Mouse (Mus musculus) frontal cortex, postnatal 10 days (tissue): ENCODE measurements around the gene Agmat.

Experiments used
- DNase-seq, 2 experiments: peaks; one replicate each; pipeline ENCODE4 v3.0.0; 2022; ENCODE audit warnings: low spot score in 2 of 2, mixed read lengths in 1 of 2

Agmat gene

DNA sequence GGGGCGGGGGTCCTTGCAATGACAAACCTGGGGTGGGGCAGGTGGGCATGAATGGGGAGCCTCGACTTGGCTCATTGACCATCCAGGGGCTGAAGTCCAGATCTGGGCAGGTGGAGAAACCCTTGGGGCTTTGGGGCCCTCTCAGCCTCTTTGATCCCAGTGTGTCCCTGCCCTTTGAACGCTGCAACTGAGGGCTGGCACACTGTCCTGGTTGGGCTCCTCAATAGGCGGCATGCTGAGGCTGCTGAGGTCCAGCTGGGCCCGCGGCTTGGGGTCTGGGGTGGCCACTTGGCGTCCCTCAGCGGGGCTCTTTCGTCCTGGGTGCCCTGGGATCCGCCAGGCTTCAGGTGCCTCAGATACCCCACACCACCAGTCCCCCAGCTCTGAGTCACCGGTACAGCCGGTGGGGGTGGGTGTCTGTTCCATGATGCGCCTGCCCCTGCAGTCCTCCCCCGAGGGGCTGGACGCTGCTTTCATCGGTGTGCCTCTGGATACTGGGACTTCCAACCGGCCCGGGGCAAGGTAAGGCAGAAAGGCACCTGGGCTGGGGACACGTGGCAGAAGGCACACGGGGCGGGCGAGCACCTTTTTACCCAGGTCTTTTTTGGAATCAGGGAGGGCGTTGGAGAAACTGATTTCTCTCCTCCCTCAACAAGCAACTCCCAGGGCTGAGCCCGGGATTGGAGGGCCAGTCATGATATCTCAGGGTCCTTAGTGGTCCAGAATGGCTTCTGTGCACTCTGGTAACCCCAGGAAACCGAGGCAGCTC is at the start of gene Agmat:
Gene Agmat, plus strand, starts transcription at position 95 of the 769 bp plus-strand sequence.
- no peak for DNase-seq

DNA sequence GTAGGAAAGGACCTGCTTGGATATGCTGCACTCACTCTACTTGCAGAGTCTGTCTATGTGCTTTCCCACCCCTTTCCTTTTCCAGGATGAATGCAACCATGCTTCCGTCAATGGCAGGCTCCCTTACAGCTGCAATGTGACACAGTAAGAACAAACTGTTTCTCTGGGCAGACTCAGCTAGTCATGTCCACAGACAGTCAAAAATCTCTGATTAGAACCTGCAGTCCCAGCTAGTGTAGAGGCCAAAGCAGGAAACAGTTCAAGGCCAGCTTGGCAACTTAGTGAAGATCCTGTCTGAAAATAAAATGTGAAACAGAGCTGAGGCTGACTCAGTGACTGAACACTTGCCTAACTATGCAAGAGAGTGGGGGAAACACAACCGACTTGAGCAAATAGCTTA is 41.8 kb upstream of the Agmat start:
- no peak for DNase-seq

DNA sequence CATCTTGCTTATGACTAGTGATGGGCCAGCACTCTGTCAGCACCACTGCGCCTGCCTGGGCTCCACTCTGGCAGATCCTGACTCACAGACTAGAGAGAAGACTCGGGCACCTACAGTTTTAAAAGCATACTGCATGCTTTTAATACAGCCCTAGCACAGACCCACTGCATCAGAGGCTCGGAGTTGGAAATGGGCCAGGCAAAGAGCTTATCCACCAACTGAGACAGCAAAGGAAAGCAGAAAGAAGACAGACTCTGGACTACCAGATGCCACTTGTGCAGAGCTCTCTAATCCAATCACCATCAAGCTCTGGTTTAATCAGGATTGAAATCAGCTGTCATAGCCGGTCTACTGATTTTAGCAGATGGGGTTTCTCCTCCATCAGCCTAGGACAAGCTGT is 41.1 kb upstream of the Agmat start:
- peak; percentile 32 to 48 for DNase-seq

DNA sequence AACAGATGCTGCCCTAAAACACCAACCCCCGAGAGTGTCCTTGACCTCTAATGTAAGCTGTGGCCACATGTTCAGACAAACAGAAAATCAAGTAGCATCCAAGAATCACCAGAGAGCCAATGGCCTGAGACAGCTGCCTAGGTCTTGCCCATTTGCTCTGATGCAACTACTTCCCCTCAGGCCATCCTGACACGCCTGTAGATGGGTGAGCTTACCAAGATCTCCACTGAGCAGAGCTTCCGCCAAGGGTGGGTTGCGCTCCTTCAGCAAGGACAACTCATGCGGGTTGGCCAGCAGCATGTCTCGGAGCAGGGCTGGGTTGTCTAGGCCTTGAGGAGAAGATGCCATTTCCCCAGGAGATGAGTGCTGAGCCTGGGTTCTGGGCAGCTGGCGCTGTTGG is 38.5 kb upstream of the Agmat start:
- no peak for DNase-seq

GRCm38 (mm10) chr4:141708971-141709370 is 37.5 kb upstream of the Agmat start:
- DNase-seq, result no peak

DNA sequence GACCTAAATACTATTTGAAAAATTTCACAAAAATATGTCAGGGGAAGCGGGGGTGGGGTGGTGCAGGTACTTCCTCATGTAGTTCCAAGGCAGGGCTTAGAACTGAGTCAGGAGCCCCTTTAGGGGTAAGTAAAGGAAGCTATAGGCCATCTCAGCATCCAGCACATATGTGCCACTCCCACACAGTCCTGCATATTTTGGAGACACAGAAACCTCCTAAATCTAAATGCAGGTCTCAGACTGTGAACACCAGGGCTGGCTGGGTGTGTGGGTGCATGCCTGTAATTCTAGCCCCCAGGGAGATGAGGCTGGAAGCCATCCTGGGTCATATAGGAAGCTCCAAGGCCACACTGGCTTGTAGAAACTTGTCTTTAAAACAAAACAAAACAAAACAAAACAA is 35.2 kb upstream of the Agmat start:
- DNase-seq, result no peak

- no peak for DNase-seq
Measured at GRCm38 (mm10) chr4:141713598-141714142, 32.8 kb upstream of the Agmat start.

DNA sequence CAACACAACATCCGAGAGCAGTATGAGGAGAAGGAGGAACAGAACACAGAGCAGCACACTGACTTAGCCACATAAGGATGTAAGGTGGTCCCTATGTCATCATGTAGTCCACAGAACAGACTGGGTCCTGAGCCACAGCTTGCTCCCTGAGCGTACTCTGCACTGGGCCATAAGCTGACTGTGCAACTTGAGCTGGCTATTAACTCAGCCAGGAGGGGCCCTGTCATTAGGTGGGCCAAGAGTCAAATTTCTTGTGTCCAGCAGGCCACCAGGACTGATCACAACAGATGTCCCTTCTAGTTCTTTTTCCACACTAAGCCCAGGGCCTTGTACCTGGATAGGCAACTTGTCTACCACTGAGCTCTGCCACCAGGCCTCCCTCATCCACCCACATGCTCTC is 31.4 kb upstream of the Agmat start:
- no peak for DNase-seq

DNA sequence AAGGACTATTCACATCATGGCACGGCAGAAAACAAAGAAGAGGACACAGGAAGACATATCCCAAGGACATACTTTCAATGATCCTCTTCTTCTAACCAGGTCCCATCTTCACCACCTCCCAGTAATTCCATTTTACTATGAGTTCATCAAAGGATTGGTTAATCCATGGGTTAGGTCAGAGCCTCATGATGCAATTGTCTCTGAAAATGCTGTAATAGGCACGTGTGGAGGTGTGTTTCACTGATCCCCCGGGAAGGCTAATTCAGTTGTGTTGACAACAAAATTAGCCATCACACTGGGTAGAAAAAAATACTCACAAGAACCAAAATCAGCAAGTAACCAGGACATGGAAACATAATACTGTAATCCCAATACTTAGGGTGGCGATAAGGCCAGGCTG is 28.8 kb upstream of the Agmat start:
- DNase-seq, result no peak

- DNase-seq, result no peak
Measured at GRCm38 (mm10) chr4:141719304-141719703, 27.2 kb upstream of the Agmat start.

GRCm38 (mm10) chr4:141720761-141721523 is 25.5 kb upstream of the Agmat start:
- DNase-seq, result no peak

DNA sequence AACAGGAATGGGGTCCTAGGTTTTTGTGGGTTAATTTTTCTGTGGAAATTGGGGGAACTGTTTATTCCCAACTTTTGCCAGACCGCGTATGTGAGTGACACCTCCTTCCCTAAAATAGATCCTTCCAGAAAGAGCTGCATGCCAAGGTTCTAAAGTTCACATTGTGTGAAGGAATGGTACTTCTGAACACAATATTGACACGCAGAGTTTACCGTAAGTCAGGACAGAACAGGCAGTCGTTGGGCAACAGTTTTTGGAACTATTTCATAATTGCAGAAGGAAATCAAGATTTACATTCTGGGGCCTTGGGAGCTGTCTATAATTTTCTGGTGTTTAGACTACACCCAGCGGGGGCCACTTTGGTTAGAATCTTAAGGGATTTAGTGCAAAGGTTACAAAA is 24.5 kb upstream of the Agmat start:
- no peak for DNase-seq

GRCm38 (mm10) chr4:141722731-141723672 is 23.5 kb upstream of the Agmat start, which contains the start of gene Ddi2:
Gene Ddi2, minus strand, starts transcription at chr4:141723419.
- peak; percentile 84 to 90 for DNase-seq

DNA sequence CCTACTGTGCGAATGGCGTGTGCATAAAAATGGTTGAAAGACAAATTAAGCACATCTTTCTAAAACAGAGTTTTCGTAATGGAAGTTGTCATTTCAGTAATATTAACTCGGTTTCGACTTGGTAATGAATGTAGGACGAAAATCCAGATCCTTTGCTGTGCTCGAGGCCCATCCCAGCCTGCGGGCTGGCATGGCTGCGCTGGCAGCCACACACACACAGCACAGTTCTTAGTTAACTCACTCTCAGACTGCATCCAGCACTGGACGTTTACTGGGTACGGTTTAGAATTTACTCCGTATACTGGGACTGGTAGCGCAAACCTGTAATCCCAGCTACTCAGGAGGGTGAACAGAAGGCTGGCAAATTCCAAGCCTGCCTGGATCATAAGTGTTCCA is 22.8 kb upstream of the Agmat start:
- no peak for DNase-seq

GRCm38 (mm10) chr4:141724594-141724993 is 21.9 kb upstream of the Agmat start:
- no peak for DNase-seq

DNA sequence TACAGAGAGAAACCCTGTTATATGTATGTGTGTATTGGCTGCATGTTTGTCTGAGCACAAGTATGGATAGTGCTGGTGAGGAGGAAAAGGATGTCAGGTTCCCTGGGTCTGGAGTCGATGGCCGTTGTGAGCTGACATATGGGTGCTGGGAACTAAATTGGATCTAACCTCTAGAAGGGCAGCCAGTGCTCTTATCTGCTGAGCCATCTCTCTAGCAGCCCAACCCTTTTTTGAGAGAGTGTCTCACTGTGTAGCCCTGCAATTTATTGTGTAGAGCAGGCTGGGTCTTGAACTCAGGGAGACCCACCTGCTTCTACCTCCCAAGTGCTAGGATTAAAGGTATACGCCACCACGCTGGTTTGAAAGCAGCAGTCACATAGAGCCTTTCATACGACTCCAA is 21.2 kb upstream of the Agmat start:
- no peak for DNase-seq

DNA sequence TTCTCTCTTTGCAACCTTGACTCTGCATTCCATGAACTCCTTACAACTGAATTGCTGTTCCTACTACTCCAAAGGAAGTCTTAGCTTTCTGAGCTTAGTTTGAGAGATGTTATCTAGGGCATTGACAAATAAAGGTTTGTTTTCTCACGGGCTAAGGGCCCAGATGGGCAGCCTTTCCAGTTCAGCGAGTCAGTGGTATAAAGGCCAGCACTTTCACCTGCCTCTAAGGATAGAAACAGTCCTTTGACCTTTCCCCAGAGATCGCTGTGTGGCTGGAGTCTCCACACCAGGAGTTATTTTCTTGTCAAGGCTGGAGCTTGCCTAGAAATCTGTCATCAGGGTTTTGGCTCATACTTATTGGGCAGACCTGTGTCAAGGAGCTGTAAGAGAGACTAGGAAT is 20.7 kb upstream of the Agmat start:
- DNase-seq, result no peak

DNA sequence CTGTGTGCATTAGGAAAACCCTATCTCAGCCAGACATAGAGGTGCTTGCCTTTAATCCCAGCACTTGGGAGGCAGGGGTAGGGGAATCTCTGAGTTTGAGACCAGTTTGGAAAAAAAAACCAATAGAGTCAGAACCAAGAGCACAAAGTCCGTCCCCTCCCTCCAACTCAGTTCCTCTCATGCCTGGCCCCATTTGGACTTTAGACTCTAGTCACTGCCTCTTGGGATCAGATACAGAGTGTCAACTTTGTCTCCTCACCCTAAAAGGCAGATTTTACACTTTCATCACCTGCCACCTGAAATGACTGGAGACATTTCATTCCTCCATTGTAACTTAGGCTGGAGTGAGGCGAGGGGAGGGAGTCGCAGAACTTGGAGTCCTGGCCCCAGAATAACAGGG is 17.2 kb upstream of the Agmat start:
- no peak for DNase-seq

GRCm38 (mm10) chr4:141730401-141730800 is 16.1 kb upstream of the Agmat start:
- DNase-seq, result no peak

GRCm38 (mm10) chr4:141731766-141732165 is 14.7 kb upstream of the Agmat start:
- DNase-seq, result no peak

DNA sequence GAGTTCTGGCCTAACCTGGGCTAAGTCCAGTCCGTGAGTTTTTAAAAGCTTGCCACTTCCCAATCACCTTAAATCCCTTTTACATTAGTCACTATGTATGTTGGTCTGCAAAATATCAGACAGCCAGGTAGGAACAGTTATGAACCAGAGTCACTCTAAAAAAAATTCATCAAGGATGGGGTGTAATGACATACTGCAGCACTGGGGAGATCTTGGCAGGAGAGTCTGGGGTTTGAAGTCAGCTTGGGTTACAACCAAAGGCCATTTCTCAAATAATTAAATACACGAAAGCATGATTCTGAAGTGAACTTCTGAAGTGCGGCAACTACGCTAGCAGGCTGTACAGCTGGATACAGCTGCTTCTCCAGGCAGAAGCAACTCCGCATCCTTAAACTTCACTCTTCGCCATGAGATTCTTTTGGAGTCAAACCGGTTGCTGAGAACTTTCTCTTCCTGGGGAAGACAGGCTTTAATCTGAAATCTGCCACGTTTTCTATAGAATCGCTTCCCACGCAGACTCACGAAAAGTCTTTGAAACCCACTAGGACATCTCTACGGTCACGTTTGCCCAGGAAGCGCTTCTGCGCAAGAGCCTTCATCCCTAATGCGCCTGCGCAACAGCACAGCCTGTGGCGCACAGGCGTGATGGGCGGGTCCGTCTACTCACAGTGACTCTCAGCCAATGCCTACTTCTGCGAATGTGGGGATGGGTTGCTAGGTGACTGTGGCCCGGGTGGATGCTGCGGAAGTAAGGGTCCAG is 11.8 kb upstream of the Agmat start:
- DNase-seq, result peak; percentile 91 to 92
